Mouse (Mus musculus) lung, postnatal 0 days (tissue): ENCODE data around the gene Mrps7.

Experiments
- CTCF ChIP-seq: IDR thresholded peaks from 2 replicates; pipeline ENCODE4 v1.5.1; 2016; ENCODE audit warnings: antibody characterized with exemption, mild to moderate bottlenecking
- EP300 ChIP-seq: IDR thresholded peaks from 2 replicates; pipeline ENCODE4 v1.6.1; 2016; ENCODE audit warnings: antibody characterized with exemption, mild to moderate bottlenecking, control low read depth

- no peak for TF ChIP-seq CTCF
- TF ChIP-seq EP300 = no peak
These were observed 35.8 kb downstream of the Mrps7 start for GRCm38 (mm10) chr11:115639540-115639939.
